Mouse (Mus musculus) brain, adult 2 months (tissue): ENCODE measurements at regions not wholly inside any gene's neighbourhood (a gene's known extent, or its start where the extent isn't known, plus 50 kb on each side); places are given as distances from the start of the nearest gene placed in this dataset.
A peak's percentile ranks its signal among the peaks of the same experiment; 100 is the strongest.

Experiments
- DNase-seq: peaks from one replicate; pipeline ENCODE4 v3.0.0; 2011; ENCODE audit warnings: low read depth, low spot score

- peak; percentile 5 for DNase-seq
Measured at GRCm38 (mm10) chr11:90981626-90982025, 293.5 kb upstream of the Tom1l1 start.

- DNase-seq: no peak
Measured at GRCm38 (mm10) chr11:90978234-90978633, 290.1 kb upstream of the Tom1l1 start.

GRCm38 (mm10) chr11:90941076-90941475 lies 252.9 kb upstream of the Tom1l1 start:
- peak; percentile 79 for DNase-seq

- peak; percentile 11 for DNase-seq
Measured at GRCm38 (mm10) chr11:90925738-90926137, 237.6 kb upstream of the Tom1l1 start.

- no peak for DNase-seq
Measured at GRCm38 (mm10) chr11:90917782-90918181, 229.6 kb upstream of the Tom1l1 start.

- no peak for DNase-seq
Measured at GRCm38 (mm10) chr11:90894236-90894635, 206.1 kb upstream of the Tom1l1 start.

GRCm38 (mm10) chr11:90873122-90873521 lies 185.0 kb upstream of the Tom1l1 start:
- no peak for DNase-seq

- peak; percentile 63 for DNase-seq
Measured at GRCm38 (mm10) chr11:90871686-90872085, 183.5 kb upstream of the Tom1l1 start.

- DNase-seq: peak; percentile 88
Measured at GRCm38 (mm10) chr11:90863981-90864760, 176.0 kb upstream of the Tom1l1 start.

GRCm38 (mm10) chr11:90855731-90856130 lies 167.6 kb upstream of the Tom1l1 start:
- DNase-seq: no peak

- DNase-seq: no peak
Measured at GRCm38 (mm10) chr11:90855324-90855723, 167.2 kb upstream of the Tom1l1 start.

- DNase-seq: peak; percentile 21
Measured at GRCm38 (mm10) chr11:90851221-90851620, 163.1 kb upstream of the Tom1l1 start.

GRCm38 (mm10) chr11:90844925-90845319 lies 156.8 kb upstream of the Tom1l1 start:
- no peak for DNase-seq

GRCm38 (mm10) chr11:90844266-90844924 lies 156.2 kb upstream of the Tom1l1 start:
- no peak for DNase-seq

GRCm38 (mm10) chr11:90838161-90838560 lies 150.0 kb upstream of the Tom1l1 start:
- no peak for DNase-seq

- DNase-seq: no peak
Measured at GRCm38 (mm10) chr11:90824761-90825160, 136.6 kb upstream of the Tom1l1 start.

- peak; percentile 23 for DNase-seq
Measured at GRCm38 (mm10) chr11:90816727-90817126, 128.6 kb upstream of the Tom1l1 start.

GRCm38 (mm10) chr11:90814471-90814870 lies 126.3 kb upstream of the Tom1l1 start:
- no peak for DNase-seq

GRCm38 (mm10) chr11:90812971-90813370 lies 124.8 kb upstream of the Tom1l1 start:
- no peak for DNase-seq

GRCm38 (mm10) chr11:90812530-90812929 lies 124.4 kb upstream of the Tom1l1 start:
- DNase-seq: peak; percentile 40

- no peak for DNase-seq
Measured at GRCm38 (mm10) chr11:90808443-90808842, 120.3 kb upstream of the Tom1l1 start.

- DNase-seq: peak; percentile 60
Measured at GRCm38 (mm10) chr11:90807343-90807742, 119.2 kb upstream of the Tom1l1 start.
